Mouse (Mus musculus): ENCODE data around the gene Tapt1. TPM values are rescaled to one million over a fixed set of nuclear protein-coding genes. Genes with fewer than 3 reads are reported as not detected.
A peak's percentile ranks its signal among the peaks of the same experiment; 100 is the strongest.

The Tapt1 gene
- polyA plus RNA-seq, 1 experiment from 2014 or later, result 32.3 TPM

DNA sequence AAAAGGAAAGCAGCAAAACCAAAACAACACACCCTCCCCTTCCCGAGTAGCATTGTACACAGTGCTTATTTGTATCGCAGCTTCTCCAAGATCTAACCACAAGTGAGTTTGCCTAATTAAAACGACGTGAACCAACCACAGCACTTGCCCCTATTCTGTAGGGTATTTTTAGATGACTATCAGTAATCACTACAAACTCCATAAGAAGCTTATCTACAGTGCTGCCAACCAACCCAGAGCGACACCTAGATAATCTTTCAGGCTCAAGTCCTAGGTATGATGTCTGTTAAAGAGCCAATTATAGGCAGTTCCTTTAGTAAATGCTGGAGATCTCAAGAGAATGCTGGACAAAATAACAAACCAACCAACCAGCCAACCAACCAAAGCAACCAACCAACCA is 28.6 kb downstream of the Tapt1 start:
- H3K9me3 ChIP-seq (replicated peaks), result no peaks in the 10 kb centered on the region
- no peak overlapping the region for H3K27ac ChIP-seq (replicated peaks)
- H3K4me3 ChIP-seq (replicated peaks), result no peak overlapping the region
- H3K4me1 ChIP-seq (replicated peaks), result peaks cover 46% of the 10 kb centered on the region
- 39% methylated on average over 5 of the region's 5 CpGs for WGBS (ENCODE audit: insufficient replicate concordance)
- H3K27me3 ChIP-seq, result no peaks in the 10 kb centered on the region
- no peak for ATAC-seq (ENCODE audit: insufficient read depth)
- no peak overlapping the region for H3K4me2 ChIP-seq
- H3K36me3 ChIP-seq (replicated peaks), result peaks cover 47% of the 10 kb centered on the region
- H3K9ac ChIP-seq, result no peak overlapping the region

DNA sequence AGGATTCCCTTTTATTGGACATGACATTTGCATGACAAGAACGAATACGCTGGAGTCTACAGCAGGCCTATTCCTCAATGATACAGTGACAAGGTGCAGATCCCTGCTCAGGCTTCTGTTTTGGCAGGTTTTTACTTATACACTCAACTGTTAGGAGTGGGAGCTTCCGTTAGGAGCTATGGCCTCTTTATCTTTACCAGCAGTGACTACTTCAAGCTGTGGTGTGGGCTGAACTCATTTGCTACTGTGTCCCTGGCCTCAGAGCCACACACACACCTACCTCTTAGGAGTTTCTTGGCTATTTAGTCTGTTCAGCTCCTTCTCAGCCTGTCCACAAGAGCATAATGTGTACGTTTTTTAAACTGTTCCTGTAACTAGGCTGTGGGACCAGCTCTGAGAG is 30.3 kb downstream of the Tapt1 start:
- H3K4me1 ChIP-seq (replicated peaks), result peaks cover 39% of the 10 kb centered on the region
- peaks cover 53% of the 10 kb centered on the region for H3K36me3 ChIP-seq (replicated peaks)
- H3K27me3 ChIP-seq, result no peaks in the 10 kb centered on the region
- no peak overlapping the region; the same call in 1 of the 2 replicates for H3K4me2 ChIP-seq
- 0 out of 2 replicates have a peak overlapping the region, but pooled peaks have one; percentile 6 for H3K27ac ChIP-seq (replicated peaks)
- 37% methylated on average over 4 of the region's 4 CpGs for WGBS (ENCODE audit: insufficient replicate concordance)
- no peak overlapping the region for H3K9ac ChIP-seq
- no peak overlapping the region for H3K4me3 ChIP-seq (replicated peaks)
- no peaks in the 10 kb centered on the region for H3K9me3 ChIP-seq (replicated peaks)
- peak; percentile 71 for ATAC-seq (ENCODE audit: insufficient read depth)

DNA sequence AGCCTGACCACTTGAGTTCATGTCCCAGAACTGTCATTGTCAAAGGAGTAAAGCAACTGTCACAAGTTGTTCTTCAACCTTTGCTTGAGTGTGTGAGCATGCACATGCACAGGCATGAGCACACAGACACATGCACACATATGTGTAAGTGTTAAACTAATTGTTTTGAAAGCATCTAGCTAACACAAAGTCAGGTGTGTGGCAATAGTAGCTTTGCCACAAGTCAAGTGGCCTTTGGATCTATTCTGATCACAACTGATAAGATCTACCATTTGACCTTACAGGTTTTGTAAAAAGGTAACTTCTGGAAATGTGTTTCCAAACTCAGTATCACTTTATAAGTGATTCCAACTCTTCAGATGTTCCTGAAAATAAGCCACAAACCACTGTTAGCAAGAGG is 39.1 kb downstream of the Tapt1 start:
- Histone ChIP-seq H3K9ac (no peak overlapping the region), H3K4me3 (replicated peaks) (no peak overlapping the region), H3K4me1 (replicated peaks) (no peaks in the 10 kb centered on the region), H3K27ac (replicated peaks) (no peak overlapping the region), H3K27me3 (no peaks in the 10 kb centered on the region), H3K36me3 (replicated peaks) (peaks cover 89% of the 10 kb centered on the region), H3K4me2 (no peak overlapping the region), H3K9me3 (replicated peaks) (no peaks in the 10 kb centered on the region)
- ATAC-seq (ENCODE audit: insufficient read depth), result no peak

DNA sequence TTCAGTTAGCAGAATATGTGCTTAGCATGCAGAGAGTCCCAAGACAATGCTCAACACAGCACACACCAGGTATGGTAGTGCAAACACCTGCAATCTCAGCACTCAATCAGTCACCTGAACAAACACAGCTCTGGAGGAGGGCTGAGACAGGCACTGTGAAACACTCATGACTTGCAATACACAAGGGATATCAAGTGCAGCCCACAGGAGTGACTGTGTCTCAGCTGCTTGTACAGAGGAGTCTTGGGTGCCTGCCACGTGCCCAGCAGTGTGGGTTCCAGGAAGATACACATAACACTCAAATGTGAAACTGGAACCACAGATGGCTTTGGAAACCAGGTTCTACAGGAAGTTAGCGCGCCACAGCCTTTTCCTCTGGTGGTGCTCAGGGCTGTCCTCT is 44.8 kb downstream of the Tapt1 start:
- H3K27ac ChIP-seq (replicated peaks), result no peak overlapping the region
- no peak overlapping the region for H3K9ac ChIP-seq

DNA sequence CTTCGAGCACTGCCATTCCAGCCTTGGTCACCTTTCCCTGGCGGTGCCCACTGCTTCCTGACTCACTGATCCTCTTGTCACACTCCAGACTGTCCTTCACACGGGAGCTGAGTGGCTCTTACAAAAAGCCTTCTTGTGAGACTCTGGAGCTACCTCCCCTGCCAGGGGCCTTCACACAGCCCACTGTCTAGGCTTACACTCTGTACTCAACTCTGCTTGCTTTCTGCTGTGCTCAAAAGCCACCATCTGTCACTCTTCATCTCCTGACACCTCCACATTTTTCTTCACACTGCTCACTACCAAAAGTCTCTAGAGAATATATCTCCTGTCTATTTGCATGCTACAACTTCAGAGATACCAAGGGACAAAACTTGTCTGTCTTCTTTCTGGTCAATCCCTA is 46.0 kb downstream of the Tapt1 start:
- Histone ChIP-seq H3K9ac (no peak overlapping the region), H3K4me2 (no peak overlapping the region), H3K4me3 (replicated peaks) (no peak overlapping the region), H3K9me3 (replicated peaks) (no peaks in the 10 kb centered on the region), H3K4me1 (replicated peaks) (no peaks in the 10 kb centered on the region; the same call in 1 of the 2 replicates), H3K36me3 (replicated peaks) (peaks cover 91% of the 10 kb centered on the region), H3K27me3 (no peaks in the 10 kb centered on the region), H3K27ac (replicated peaks) (no peak overlapping the region)
- no peak for ATAC-seq (ENCODE audit: insufficient read depth)
- WGBS (ENCODE audit: insufficient replicate concordance), result 77% methylated on average over 3 of the region's 3 CpGs

More for the DNA sequence above, 44.8 kb downstream of the Tapt1 start:
- Histone ChIP-seq H3K9me3 (replicated peaks) (no peaks in the 10 kb centered on the region), H3K4me2 (no peak overlapping the region), H3K27me3 (no peaks in the 10 kb centered on the region), H3K4me3 (replicated peaks) (no peak overlapping the region), H3K36me3 (replicated peaks) (peaks cover 89% of the 10 kb centered on the region), H3K4me1 (replicated peaks) (no peaks in the 10 kb centered on the region; the same call in 1 of the 2 replicates)
- no peak for ATAC-seq (ENCODE audit: insufficient read depth)
- WGBS (ENCODE audit: insufficient replicate concordance), result 73% methylated on average over 3 of the region's 3 CpGs

DNA sequence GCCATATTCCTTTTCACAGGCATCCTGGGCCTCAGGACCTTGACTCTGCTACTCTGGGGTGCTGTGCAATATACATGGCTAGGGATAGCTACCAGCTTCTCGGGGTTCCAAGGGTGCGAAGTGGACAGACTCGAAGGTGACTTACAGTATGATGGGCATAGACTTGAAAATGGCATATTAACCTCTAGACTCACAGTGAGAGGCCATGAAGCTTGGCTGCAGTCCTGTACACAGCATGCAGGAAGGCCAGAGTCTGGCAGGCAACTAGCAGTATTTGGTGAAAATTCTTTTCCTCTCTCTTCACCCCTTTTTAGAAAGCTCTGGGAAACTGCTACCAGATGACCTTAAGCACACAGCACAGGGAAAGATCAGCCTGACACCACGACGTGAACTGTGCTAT is 52.4 kb downstream of the Tapt1 start:
- Histone ChIP-seq H3K4me1 (replicated peaks) (no peaks in the 10 kb centered on the region), H3K9me3 (replicated peaks) (no peaks in the 10 kb centered on the region), H3K27ac (replicated peaks) (no peak overlapping the region), H3K36me3 (replicated peaks) (peaks cover 70% of the 10 kb centered on the region), H3K9ac (no peak overlapping the region), H3K4me3 (replicated peaks) (no peak overlapping the region), H3K27me3 (no peaks in the 10 kb centered on the region), H3K4me2 (no peak overlapping the region)
- WGBS (ENCODE audit: insufficient replicate concordance), result 76% methylated on average over 5 of the region's 5 CpGs
- no peak for ATAC-seq (ENCODE audit: insufficient read depth)

DNA sequence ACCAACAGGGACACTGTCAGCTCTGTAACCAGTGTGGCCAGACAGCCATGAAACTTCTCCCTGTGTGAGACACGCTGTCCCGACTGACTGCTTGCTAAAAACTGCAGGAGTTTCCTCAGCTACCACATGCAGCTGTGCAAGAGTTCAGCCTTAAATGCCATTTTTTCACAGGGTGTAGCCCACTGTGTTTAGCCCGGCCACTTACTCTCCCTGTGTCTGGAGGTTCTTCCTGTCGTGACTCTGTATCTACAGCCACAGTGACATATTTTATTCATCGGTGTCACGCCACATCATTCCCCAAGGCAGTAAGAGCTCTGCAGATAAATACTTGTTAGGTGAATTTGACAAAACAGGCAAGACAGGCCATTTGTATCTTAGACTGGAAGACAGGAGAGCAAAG is 59.6 kb downstream of the Tapt1 start:
- WGBS (ENCODE audit: insufficient replicate concordance), result 73% methylated on average over 6 of the region's 6 CpGs
- no peak overlapping the region for H3K27ac ChIP-seq (replicated peaks)
- no peaks in the 10 kb centered on the region for H3K27me3 ChIP-seq
- ATAC-seq (ENCODE audit: insufficient read depth), result no peak
- no peaks in the 10 kb centered on the region for H3K9me3 ChIP-seq (replicated peaks)
- H3K4me2 ChIP-seq, result no peak overlapping the region
- H3K4me1 ChIP-seq (replicated peaks), result no peaks in the 10 kb centered on the region
- peaks cover 14% of the 10 kb centered on the region for H3K36me3 ChIP-seq (replicated peaks)
- H3K4me3 ChIP-seq (replicated peaks), result no peak overlapping the region
- no peak overlapping the region for H3K9ac ChIP-seq

DNA sequence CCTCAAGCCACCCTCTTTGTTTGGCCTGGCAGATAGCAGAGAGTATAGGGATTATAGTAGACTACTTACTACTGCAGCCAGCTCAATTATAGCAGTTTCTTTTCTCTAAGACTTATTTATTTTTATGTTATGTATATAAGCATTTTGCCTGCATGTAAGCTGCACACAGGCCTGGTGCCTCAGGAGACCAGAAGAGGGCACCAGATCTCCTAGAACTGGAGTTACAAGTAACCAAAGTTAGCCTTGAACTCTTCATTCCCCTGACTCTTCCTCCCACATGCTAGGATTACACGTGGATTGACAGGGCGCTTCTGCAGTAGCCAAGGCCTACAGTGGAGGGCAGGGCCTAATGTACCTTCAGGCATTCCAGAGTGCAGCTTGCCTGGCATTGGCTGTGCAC is 60.6 kb downstream of the Tapt1 start:
- H3K4me3 ChIP-seq (replicated peaks), result no peak overlapping the region
- no peak overlapping the region for H3K27ac ChIP-seq (replicated peaks)
- no peaks in the 10 kb centered on the region for H3K27me3 ChIP-seq
- no peak overlapping the region for H3K9ac ChIP-seq
- no peak for ATAC-seq (ENCODE audit: insufficient read depth)
- H3K9me3 ChIP-seq (replicated peaks), result no peaks in the 10 kb centered on the region
- H3K4me2 ChIP-seq, result no peak overlapping the region
- H3K4me1 ChIP-seq (replicated peaks), result no peaks in the 10 kb centered on the region
- 30% methylated on average over 2 of the region's 2 CpGs for WGBS (ENCODE audit: insufficient replicate concordance)
- H3K36me3 ChIP-seq (replicated peaks), result 0 out of 2 replicates have a peak, but pooled peaks cover 4% of the 10 kb centered on the region

DNA sequence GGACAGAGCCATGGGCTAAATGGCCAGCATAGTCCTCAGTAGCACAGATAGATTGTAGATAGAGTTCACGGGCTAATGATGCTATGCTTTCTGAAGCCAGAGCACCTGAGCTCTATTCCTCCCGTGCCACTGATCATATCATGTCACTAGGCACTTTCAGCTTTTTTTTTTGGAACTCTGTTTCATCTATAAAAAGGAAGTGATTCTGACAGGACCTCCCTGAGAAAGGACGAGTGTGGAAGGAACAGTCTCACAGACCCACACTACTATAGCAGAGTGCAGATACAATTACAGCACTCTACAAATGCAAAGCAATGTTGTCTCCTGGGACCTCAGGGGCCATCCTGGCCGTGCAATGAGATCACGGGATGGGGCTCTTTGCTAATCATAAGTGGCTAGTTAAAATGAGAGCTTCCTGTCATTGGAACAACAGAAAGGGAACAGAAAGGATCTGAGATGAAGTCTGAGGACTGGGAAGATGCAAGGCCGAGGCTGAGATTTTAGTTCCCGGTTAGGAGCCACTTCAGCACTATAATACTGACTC is 62.1 kb downstream of the Tapt1 start:
- WGBS (ENCODE audit: insufficient replicate concordance), result 41% methylated on average over 7 of the region's 7 CpGs
- no peak for ATAC-seq (ENCODE audit: insufficient read depth)
- H3K36me3 ChIP-seq (replicated peaks), result no peaks in the 10 kb centered on the region
- H3K4me1 ChIP-seq (replicated peaks), result no peaks in the 10 kb centered on the region
- no peaks in the 10 kb centered on the region for H3K27me3 ChIP-seq
- no peaks in the 10 kb centered on the region for H3K9me3 ChIP-seq (replicated peaks)
- no peak overlapping the region for H3K4me2 ChIP-seq
- no peak overlapping the region for H3K4me3 ChIP-seq (replicated peaks)
- H3K9ac ChIP-seq, result no peak overlapping the region
- no peak overlapping the region for H3K27ac ChIP-seq (replicated peaks)

DNA sequence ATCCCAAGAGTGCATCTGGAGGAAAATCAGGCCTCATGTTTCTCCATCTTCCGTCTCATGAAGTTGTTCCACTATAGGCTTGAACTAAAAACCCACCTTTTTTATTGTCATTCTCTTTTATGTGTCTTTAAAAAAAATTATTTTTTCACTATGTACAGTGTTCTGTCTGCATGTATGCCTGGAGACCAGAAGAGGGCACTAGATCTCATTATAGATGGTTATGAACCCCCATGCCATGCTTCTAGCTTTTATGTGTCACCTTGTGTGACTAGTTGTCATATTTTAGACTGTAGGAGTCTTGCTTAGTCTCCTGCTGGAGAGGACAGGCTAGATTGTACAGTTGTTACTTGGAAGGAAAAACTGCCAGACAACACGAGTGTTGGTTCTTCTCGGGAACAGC is 63.1 kb downstream of the Tapt1 start:
- Histone ChIP-seq H3K36me3 (replicated peaks) (no peaks in the 10 kb centered on the region), H3K4me2 (no peak overlapping the region), H3K9me3 (replicated peaks) (no peaks in the 10 kb centered on the region), H3K9ac (no peak overlapping the region), H3K27me3 (no peaks in the 10 kb centered on the region), H3K27ac (replicated peaks) (no peak overlapping the region), H3K4me3 (replicated peaks) (no peak overlapping the region), H3K4me1 (replicated peaks) (no peaks in the 10 kb centered on the region)
- WGBS (ENCODE audit: insufficient replicate concordance), result 74% methylated on average over 3 of the region's 3 CpGs
- ATAC-seq (ENCODE audit: insufficient read depth), result no peak

DNA sequence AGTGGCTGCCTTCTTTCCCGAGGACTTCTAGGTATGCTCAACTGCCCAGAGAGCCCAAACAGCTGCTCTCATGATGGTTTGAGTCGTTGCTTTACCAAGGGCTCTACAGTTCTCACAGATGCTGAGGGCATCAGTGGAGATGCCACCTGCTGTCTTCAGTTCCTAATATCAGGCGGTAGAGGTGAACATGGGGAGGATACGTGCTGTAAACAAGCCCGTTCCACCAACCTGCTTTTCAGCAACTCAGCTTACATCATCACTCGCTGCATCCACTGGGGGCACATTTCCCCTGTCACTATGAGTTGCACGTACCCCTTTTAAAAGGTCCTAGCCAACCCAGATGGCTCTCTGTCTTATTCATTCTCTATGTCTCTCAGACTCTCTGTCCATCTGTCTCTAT is 63.6 kb downstream of the Tapt1 start:
- H3K9me3 ChIP-seq (replicated peaks), result no peaks in the 10 kb centered on the region
- no peak overlapping the region for H3K9ac ChIP-seq
- H3K4me3 ChIP-seq (replicated peaks), result no peak overlapping the region
- no peak for ATAC-seq (ENCODE audit: insufficient read depth)
- no peak overlapping the region for H3K4me2 ChIP-seq
- no peaks in the 10 kb centered on the region for H3K27me3 ChIP-seq
- 67% methylated on average over 7 of the region's 7 CpGs for WGBS (ENCODE audit: insufficient replicate concordance)
- no peak overlapping the region for H3K27ac ChIP-seq (replicated peaks)
- no peaks in the 10 kb centered on the region for H3K4me1 ChIP-seq (replicated peaks)
- no peaks in the 10 kb centered on the region for H3K36me3 ChIP-seq (replicated peaks)

DNA sequence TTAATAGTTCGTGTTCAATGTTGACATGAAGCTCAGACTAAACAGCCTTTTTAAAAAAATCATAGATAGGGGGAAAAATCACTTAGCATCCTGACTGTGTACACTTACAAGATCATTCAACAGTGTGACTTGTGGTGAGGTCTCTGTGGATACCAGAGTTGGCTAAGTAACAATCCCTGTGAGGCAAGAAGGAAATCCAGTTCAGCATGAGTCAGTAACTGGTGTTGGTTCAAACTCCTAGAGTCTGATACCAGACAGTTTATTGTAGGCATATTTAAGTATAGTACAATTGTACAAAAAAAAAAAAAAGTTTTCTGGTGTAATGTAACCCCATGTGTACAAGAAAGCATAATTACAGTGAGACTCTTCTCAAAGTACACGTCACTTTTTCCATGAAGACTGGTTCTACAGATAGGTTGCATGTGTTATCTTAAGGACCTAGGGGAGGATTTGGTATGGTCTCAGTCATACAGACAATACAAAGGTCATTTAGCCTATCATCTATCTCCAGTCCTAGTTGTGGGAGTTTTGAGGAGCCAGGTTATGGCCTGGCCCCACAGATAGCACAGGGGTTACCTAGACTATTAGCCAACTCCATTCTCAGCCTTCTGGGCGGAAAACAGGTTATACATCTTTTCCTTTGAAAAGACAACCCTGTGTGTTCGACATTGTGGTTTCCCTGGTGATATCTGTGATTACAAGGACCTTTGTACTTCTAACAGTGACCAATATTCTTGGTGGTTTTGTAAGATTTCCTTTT is 66.6 kb downstream of the Tapt1 start:
- Histone ChIP-seq H3K4me1 (replicated peaks) (no peaks in the 10 kb centered on the region), H3K27me3 (no peaks in the 10 kb centered on the region), H3K9ac (no peak overlapping the region), H3K27ac (replicated peaks) (no peak overlapping the region), H3K4me2 (no peak overlapping the region), H3K9me3 (replicated peaks) (no peaks in the 10 kb centered on the region), H3K36me3 (replicated peaks) (no peaks in the 10 kb centered on the region), H3K4me3 (replicated peaks) (no peak overlapping the region)
- 38% methylated on average over 4 of the region's 4 CpGs for WGBS (ENCODE audit: insufficient replicate concordance)
- ATAC-seq (ENCODE audit: insufficient read depth), result no peak

Measured in liver, embryonic 15.5 days (tissue).